In genomic region chr19:6996006-6996405, GRCm38 (mm10) we compare ENCODE assay signal across 7 mouse cellular contexts. TPM values are rescaled to one million over a fixed set of nuclear protein-coding genes. Genes with fewer than 3 reads are reported as not detected.
DNase-seq lines count a peak whose midpoint lies in the region; TF ChIP-seq lines count a peak whose summit lies in the region.

Nudt22 (minus strand) TSS chr19:6996117.
Trpt1 (plus strand) TSS chr19:6996131.

- WGBS in midbrain, embryonic 10.5 days = under 1% methylated on average over 24 of the region's 24 CpGs

- intact Hi-C loops in left cerebral cortex, postnatal 36 days (cut with DNase I) = no loop called here

- no peak for TF ChIP-seq CTCF in cortical plate, adult 2 months (IDR thresholded peaks at IDR 0.05; ENCODE audit: extremely low read depth, insufficient read depth, low read length)

- peak within 1 kb of the TSS; percentile 24; the same call in 1 of the 2 replicates for H3K27ac ChIP-seq in cortical plate, adult 2 months (ENCODE audit: insufficient read depth, low read length)
- H3K27ac ChIP-seq in midbrain, embryonic 10.5 days (replicated peaks) = peak within 1 kb of the TSS; percentile 86

- TF ChIP-seq POLR2A in cortical plate, adult 2 months (IDR thresholded peaks at IDR 0.05; ENCODE audit: extremely low read depth, insufficient read depth, low read length) = peak; percentile 67

- peaks cover 29% of the 10 kb centered on the region for H3K36me3 ChIP-seq in midbrain, embryonic 10.5 days

- H3K9me3 ChIP-seq in midbrain, embryonic 10.5 days (replicated peaks) = no peaks in the 10 kb centered on the region

- no peaks in the 10 kb centered on the region for H3K27me3 ChIP-seq in midbrain, embryonic 10.5 days (ENCODE audit: low read depth, poor library complexity, severe bottlenecking)

- DNase-seq in adrenal gland, adult (ENCODE audit: inconsistent age in 2 of 2, low spot score in 1 of 2) = peak; percentile 92 to 97
- peak; percentile 83 for DNase-seq in gastrocnemius, postnatal 10 days
- DNase-seq in induced T-regulatory cell, adult 2 months (ENCODE audit: low read depth) = peak; percentile 88
- DNase-seq in left cerebral cortex, postnatal 36 days (ENCODE audit: low spot score in 2 of 2) = peak; percentile 84 to 85
- peak; percentile 89 for DNase-seq in midbrain, embryonic 10.5 days (ENCODE audit: low spot score)
- DNase-seq in right cerebral cortex, postnatal 4 days = peak; percentile 73

- peaks cover 4% of the 10 kb centered on the region; the same call in 1 of the 2 replicates for H3K4me1 ChIP-seq in cortical plate, adult 2 months (ENCODE audit: control insufficient read depth, insufficient read depth, low read length)
- peaks cover 58% of the 10 kb centered on the region for H3K4me1 ChIP-seq in midbrain, embryonic 10.5 days

- peak within 1 kb of the TSS; percentile 66 for H3K4me3 ChIP-seq in cortical plate, adult 2 months (ENCODE audit: insufficient read depth, low read length)
- peak within 1 kb of the TSS; percentile 71 for H3K4me3 ChIP-seq in midbrain, embryonic 10.5 days

RNA-seq across cellular contexts. Expression of gene Nudt22, which starts in this region (rescaled TPM):
- 13.4 and 13.9 TPM in 2 replicates for polyA plus RNA-seq in cortical plate, adult 2 months (2012; rRNA removed)
- total RNA-seq in gastrocnemius, postnatal 10 days (2021) = 10 to 100 TPM; 16.6 to 21.4 TPM
- total RNA-seq in left cerebral cortex, postnatal 36 days (2021) = 10 to 100 TPM; 12.5 to 16.8 TPM
- polyA plus RNA-seq in midbrain, embryonic 10.5 days (2016; fragmentation: Nextera tagmentation; extraction: Ambion mirVana) = 19.1 and 20.3 TPM in 2 replicates

RNA-seq across cellular contexts. Expression of gene Trpt1, which starts in this region (rescaled TPM):
- 24.2 and 25.8 TPM in 2 replicates for polyA plus RNA-seq in cortical plate, adult 2 months (2012; rRNA removed)
- total RNA-seq in gastrocnemius, postnatal 10 days (2021) = 10 to 100 TPM; 19.1 to 20.8 TPM
- 10 to 100 TPM; 20.4 to 24.7 TPM for total RNA-seq in left cerebral cortex, postnatal 36 days (2021)
- polyA plus RNA-seq in midbrain, embryonic 10.5 days (2016; fragmentation: Nextera tagmentation; extraction: Ambion mirVana) = 9.5 and 11.3 TPM in 2 replicates

Comparison
In these comparisons a context has a peak if more than half of its experiments do, and no peak if none do; other contexts are left out.
1. Peak in every context shown above with its lines: DNase-seq, H3K4me3 ChIP-seq and H3K27ac ChIP-seq.